Mouse (Mus musculus) thymus, postnatal 14 days (tissue): ENCODE measurements at regions not wholly inside any gene's neighbourhood (a gene's known extent, or its start where the extent isn't known, plus 50 kb on each side); places are given as distances from the start of the nearest gene placed in this dataset.

Source experiments
- DNase-seq: peaks from one replicate; pipeline ENCODE4 v3.0.0; 2021

DNA sequence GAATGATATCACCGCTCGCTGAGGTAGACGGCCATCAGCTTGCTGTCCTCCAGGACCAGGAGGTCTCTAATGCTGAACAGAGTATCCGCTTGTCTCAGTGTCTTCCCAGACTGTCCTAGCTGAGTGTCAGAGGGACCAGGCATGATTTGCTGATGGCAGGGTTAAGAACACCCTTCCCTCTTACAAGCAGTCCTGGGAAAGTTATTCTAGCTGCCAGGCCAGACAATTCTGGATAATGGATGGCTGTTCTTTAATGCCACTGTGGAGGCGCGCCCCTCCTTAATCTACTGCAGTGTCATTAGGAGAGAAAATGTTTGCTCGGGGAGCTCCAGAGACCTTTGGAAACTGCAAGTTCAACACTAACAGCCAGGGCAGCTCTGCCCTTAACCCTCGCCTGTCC lies 182.1 kb downstream of the Ptpru start:
- DNase-seq: no peak

GRCm38 (mm10) chr4:131657922-131658321 lies 180.2 kb downstream of the Ptpru start:
- DNase-seq: no peak

- DNase-seq: no peak
Observed at GRCm38 (mm10) chr4:131660931-131661330, 177.2 kb downstream of the Ptpru start.

GRCm38 (mm10) chr4:131671784-131672515 lies 166.1 kb downstream of the Ptpru start:
- DNase-seq: no peak

DNA sequence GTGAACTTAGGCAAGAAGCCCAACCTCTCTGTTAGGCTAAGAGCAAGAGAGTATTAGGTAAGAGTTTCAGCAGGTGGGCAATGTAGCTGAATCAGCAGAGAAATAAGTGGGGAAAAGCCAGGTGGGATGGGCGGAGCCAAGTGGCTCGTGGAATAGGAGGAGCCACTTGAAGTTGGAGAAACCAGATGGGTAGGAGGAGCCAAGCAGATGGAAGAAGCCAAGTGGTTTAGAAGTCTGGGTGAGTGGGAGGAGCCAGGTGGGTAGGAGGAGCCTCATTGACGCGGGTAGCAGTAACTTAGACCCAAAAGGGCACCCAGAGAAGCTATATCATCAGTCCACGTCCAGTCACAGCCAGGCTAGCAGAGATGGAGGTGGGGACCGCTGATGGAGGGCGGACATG lies 160.1 kb downstream of the Ptpru start:
- DNase-seq: no peak

DNA sequence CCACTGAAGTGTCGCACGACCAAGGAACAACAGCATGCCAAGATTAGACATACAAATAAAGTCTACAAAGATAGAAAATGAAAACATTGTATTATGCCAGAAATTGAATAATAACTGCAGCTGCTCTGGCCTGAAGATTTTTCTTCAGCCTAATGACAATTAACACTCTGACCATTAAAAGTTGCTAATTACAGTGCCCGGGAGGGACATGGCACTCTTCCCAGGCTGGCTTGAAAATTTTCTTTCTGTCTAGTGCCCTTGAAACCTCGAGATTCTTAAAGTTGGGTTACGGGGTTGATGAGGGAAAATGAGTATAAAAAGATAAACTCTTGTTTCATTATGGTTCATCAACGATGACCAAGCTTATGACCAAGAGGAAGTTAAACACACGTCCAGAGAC lies 154.9 kb downstream of the Ptpru start:
- DNase-seq: no peak

DNA sequence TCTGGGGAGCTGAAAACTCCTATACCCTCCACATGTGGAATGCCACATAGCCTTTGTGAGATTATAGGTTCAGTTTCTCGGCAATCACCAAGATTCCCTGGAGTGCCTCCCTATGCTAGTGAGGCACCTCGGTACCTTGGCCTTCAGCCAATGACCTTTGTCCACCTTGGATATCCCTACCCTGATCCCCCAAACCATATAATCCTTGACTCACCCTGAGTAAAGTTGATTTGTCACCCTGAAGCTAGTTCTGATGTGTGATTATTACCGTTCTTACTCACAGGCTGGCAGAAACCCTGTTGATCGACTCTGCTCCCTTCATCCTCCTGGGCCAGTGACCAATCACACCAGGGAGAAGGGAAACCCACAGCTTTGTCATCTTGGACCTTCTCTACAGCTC lies 152.5 kb downstream of the Ptpru start:
- no peak for DNase-seq

DNA sequence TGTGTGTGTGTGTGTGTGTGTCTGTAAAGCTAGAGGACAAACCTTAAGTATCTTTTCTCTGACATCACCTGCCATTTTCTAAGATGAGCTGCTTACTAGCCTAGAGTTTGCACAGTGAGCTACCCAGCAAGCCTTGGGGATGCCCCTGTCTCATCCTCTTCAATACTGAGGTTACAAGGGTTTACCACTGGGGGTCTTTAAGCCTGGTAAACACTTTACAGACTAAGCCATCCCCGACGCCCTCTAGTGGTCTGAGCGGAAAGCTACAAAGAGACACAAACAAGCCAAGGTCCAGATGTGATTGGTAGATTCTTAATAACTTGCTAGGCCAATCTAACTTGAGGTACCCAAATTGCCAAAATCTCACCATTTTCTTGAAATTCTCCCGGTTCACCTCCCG lies 143.9 kb downstream of the Ptpru start:
- peak; percentile 19 for DNase-seq

GRCm38 (mm10) chr4:131695941-131696912 lies 141.9 kb downstream of the Ptpru start:
- peak; percentile 14 for DNase-seq
